Mouse (Mus musculus) testis, postnatal 14 days (tissue): ENCODE results near the gene Rab11b.

Source experiments
- DNase-seq: peaks from one replicate; pipeline ENCODE4 v3.0.0; 2021; ENCODE audit warnings: low spot score

Rab11b gene

GRCm38 (mm10) chr17:33717246-33717645 is 43.1 kb downstream of the Rab11b start:
- no peak for DNase-seq

DNA sequence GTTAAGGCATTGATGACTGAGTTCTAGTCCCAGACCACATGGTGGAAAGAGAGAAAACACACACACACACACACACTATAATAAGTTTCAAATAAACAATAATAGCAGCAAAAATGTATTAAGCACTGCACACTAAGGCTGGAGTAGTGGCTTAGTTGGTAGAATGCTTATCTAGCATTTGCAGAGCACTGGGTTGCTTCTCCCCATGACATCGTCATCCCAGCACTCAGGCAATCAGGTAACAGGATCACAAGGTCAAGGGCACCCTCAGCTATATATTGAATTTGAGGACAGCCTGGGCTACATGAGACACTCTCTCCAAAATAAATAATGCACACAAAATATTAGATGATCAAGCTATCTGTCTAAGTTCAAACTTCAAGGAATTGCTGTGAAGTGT is 45.6 kb downstream of the Rab11b start:
- no peak for DNase-seq

DNA sequence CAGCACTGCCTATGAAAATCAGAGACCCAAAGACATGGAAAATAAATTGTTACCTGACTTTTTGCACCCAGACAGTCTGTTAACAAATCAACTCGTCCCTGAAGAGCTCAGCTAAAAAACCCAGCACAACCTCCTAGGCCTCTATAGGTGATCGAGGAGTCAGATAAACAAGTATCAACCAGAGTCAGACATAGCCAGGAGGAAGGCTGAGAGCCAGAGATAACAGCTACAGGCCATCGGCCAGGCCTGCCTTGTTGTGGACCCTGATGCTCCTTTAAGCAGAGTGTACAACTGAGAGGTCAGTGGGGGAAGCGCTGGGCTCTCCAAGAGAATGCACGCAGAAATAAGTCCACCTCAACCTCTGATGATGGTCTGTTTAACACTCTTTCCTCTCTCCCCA is 47.1 kb downstream of the Rab11b start:
- no peak for DNase-seq

GRCm38 (mm10) chr17:33709834-33710233 is 50.5 kb downstream of the Rab11b start:
- DNase-seq = no peak

DNA sequence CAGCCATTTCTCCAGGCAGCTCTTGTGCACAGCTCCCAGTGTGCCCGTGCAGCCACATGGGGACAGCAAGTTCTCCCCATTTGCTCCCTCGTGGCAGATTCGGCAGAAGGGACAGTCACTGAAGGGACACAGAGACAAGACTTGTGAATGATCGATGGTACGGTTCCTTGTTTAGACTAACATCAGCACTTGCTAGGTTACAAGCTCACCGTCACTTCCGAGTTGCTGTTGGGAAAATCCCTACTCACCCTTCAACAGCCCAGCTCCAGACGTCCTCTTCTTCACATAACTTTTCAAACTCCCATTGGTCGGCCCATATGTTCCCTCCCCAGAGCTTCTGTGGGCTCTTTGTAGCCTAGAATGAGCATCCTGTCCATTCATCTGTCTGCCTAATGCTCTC is 57.2 kb downstream of the Rab11b start:
- no peak for DNase-seq

- DNase-seq = no peak
Observed at GRCm38 (mm10) chr17:33702178-33702577, 58.2 kb downstream of the Rab11b start.

DNA sequence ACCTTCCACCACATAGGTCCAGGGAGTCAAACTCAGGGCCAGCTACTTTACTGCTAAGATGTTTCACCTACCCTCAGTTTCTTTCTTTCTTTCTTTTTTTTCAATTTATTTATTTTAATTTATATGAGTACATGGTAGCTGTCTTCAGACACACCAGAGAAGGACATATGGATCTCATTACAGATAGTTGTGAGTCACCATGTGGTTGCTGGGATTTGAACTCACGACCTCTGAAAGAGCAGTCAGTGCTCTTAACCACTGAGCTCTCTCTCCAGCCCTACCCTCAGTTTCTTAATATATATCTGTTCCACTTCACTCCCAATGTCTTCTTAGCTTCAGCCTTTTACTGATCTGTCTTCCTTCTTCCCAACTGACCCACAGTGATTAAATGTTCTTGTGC is 64.9 kb downstream of the Rab11b start:
- DNase-seq = no peak
